Mouse (Mus musculus) myocyte (in vitro differentiated cells): ENCODE measurements around the gene Nars2.

Experiments used
- CEBPB ChIP-seq: IDR thresholded peaks from 2 replicates; pipeline ENCODE4 v1.6.1; 2011; ENCODE audit warnings: mild to moderate bottlenecking, moderate library complexity; ENCODE audit not compliant: poor library complexity, insufficient read depth, severe bottlenecking
- MYOD1 ChIP-seq, 3 experiments: IDR thresholded peaks; one replicate each; pipeline ENCODE4 v1.6.1; 2011; ENCODE audit warnings: control low read depth in 2 of 3, low read depth in 2 of 3, mild to moderate bottlenecking in 2 of 3, moderate library complexity in 1 of 3; ENCODE audit not compliant: insufficient read length in 2 of 3, control insufficient read depth in 1 of 3
- MYOG ChIP-seq, 3 experiments: IDR thresholded peaks; one replicate each; pipeline ENCODE4 v1.6.1; 2011; ENCODE audit warnings: control low read depth in 2 of 3, low read depth in 2 of 3, mild to moderate bottlenecking in 2 of 3; ENCODE audit not compliant: insufficient read length in 2 of 3, control insufficient read depth in 1 of 3, insufficient read depth in 1 of 3
- POLR2A ChIP-seq: IDR thresholded peaks from one replicate; pipeline ENCODE4 v1.6.1; 2011; ENCODE audit warnings: low read depth, mild to moderate bottlenecking, control low read depth, moderate library complexity; ENCODE audit not compliant: insufficient read length
- POLR2AphosphoS2 ChIP-seq: IDR thresholded peaks from one replicate; pipeline ENCODE4 v1.6.1; 2011; ENCODE audit warnings: low read depth, control low read depth; ENCODE audit not compliant: insufficient read length
- SRF ChIP-seq: IDR thresholded peaks from one replicate; pipeline ENCODE4 v1.6.1; 2011; ENCODE audit warnings: low read depth; ENCODE audit not compliant: control insufficient read depth, insufficient read length
- TCF12 ChIP-seq: IDR thresholded peaks from one replicate; pipeline ENCODE4 v1.6.1; 2011; ENCODE audit warnings: mild to moderate bottlenecking, control low read depth; ENCODE audit not compliant: poor library complexity, insufficient read depth, severe bottlenecking
- USF1 ChIP-seq: IDR thresholded peaks from one replicate; pipeline ENCODE4 v1.6.1; 2011; ENCODE audit warnings: low read depth, mild to moderate bottlenecking, control low read depth, moderate library complexity

- TF ChIP-seq SRF (no peak), MYOG (IDR thresholded peaks at IDR 0.05; ENCODE audit: control insufficient read depth in 1 of 3, insufficient read depth in 1 of 3, insufficient read length in 2 of 3, low read depth in 2 of 3) (no peak), TCF12 (no peak), USF1 (no peak), POLR2A (no peak), POLR2AphosphoS2 (no peak), CEBPB (no peak), MYOD1 (IDR thresholded peaks at IDR 0.05; ENCODE audit: control insufficient read depth in 1 of 3, insufficient read length in 2 of 3, low read depth in 2 of 3) (no peak)
Observed at GRCm38 (mm10) chr7:97076977-97077376, 125.7 kb downstream of the Nars2 start.
